Mouse (Mus musculus) macrophage (primary cell): ENCODE results near the gene Atp10b. TPM values are rescaled to one million over a fixed set of nuclear protein-coding genes. Genes with fewer than 3 reads are reported as not detected.

ENCODE experiments used
- H3K27ac ChIP-seq: fragments of 350-480 bp; formaldehyde crosslinking; 2 replicates; pipeline ENCODE4 v1.9.0; 2021
- H3K36me3 ChIP-seq: fragments of 350-480 bp; formaldehyde crosslinking; 2 replicates; pipeline ENCODE4 v1.9.0; 2021; ENCODE audit errors: inconsistent target
- H3K4me3 ChIP-seq: fragments of 350-480 bp; formaldehyde crosslinking; 2 replicates; pipeline ENCODE4 v1.9.0; 2021; ENCODE audit errors: inconsistent target
- H3K79me2 ChIP-seq: fragments of 350-480 bp; formaldehyde crosslinking; 2 replicates; pipeline ENCODE4 v1.9.0; 2021; ENCODE audit errors: inconsistent target
- WGBS: methylation state at CpG from one replicate; pipeline ENCODE4 v1.1.7; 2026; ENCODE audit warnings: inconsistent platforms; ENCODE audit not compliant: missing documents; 5-methylcytosine and 5-hydroxymethylcytosine counted together
- polyA plus RNA-seq: library from polyadenylated mRNA; stranded (reverse); fragments of 250-400 nt; gene quantifications from 3 replicates; pipeline ENCODE4 v1.2.4, GENCODE M21; 2018; ENCODE audit warnings: inconsistent platforms

Gene Atp10b
- polyA plus RNA-seq, 1 experiment from 2014 or later: not detected

DNA sequence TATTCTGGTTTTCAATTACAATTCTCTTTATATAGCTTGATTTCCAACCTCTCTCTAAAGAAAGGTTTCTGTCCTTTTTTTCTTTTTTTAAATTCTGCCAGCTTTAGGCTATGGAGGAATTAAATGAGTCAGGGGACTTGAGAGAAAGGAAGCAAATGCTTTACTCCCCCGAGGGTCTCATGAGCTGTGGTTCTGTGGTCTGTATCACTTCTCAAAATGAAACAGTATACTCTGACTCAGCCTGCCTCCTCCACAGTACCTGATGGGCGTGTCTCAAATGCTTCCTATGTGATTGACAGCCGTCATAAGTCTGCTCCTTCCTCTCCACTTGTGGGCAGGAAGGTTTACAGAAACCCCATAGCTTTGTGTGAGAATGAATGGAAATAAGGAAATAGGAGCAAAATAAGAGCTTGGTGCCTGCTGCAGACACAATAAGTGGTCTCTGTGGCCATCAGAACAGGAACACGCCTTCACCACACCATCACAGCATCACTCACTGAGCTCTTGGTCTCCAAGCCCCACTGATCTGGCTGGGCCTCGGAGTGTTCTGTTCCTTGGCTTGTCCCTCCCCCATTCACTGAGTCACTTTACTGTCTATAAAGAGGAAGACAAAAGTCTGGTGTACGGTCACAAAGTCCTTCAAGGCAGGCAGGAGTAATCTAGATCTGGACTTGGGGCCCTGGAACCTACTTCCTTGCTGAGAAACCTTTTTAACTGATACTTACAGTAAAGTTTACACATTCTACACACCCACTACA is 24.9 kb downstream of the Atp10b start:
- Histone ChIP-seq H3K4me3 (no peak overlapping the region), H3K79me2 (no peaks in the 10 kb centered on the region), H3K36me3 (no peaks in the 10 kb centered on the region), H3K27ac (no peak overlapping the region)
- WGBS: 7% methylated on average over 6 of the region's 6 CpGs

DNA sequence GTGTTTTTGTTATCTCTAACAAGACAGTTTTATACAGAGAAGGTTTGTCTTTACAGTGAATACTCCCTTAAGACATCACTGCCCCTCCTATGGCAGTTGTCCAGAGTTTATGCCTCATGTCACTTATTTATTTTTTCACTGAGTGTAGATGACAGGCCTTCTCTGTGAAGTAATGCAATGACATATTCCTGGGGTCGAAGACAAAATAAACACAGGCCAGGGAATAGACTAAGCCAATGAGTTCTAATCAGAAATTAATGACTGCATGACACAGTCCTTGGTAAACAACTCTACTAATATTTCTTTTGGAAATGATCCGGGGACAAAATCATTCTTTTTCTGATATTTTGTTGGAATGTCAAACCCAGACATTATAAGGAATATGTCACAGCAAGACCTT is 32.7 kb downstream of the Atp10b start:
- Histone ChIP-seq H3K79me2 (no peaks in the 10 kb centered on the region), H3K4me3 (no peak overlapping the region), H3K27ac (no peak overlapping the region), H3K36me3 (no peaks in the 10 kb centered on the region)
- whole genome bisulfite sequencing: 75% methylated on average over 2 of the region's 2 CpGs

DNA sequence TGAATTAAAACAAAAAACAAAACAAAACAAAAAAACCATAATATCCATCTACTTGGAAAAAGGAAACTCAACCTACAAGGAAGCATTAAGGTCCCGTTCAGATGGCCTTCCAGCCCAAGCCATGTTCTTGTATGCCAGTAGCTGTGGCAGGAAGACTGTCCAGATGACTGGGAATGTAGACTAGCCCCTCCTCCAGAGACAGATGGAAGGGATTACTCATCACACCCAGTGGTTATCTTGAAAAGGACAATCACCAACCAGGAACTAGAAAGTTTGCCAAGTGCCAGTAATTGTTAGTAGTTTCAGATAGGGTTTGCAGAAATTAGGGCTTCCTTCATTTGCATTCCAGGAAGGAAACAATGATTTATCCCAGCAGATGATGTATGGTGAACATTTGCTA is 33.1 kb downstream of the Atp10b start:
- no peak overlapping the region for H3K4me3 ChIP-seq
- no peaks in the 10 kb centered on the region for H3K79me2 ChIP-seq
- no peak overlapping the region for H3K27ac ChIP-seq
- H3K36me3 ChIP-seq: no peaks in the 10 kb centered on the region
- WGBS: 56% methylated on average over 1 of the region's 1 CpGs

DNA sequence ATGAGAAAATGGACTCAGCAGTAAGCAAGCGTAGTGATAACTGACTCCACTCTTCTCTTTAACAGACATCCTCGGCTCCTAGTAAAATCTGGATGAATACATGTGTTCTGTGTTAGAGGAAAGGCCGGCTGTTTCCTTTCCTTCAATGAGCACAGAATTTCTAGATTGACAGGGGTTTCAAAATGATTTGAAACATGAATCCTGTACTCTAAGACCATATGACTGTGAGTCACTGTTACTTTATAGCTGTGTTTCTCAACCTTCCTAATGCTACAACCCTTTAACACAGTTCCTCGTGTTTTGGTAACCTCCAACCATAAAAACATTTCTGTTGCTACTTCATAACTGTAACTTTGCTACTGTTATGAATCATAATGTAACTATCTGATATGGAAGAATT is 33.8 kb downstream of the Atp10b start:
- Histone ChIP-seq H3K27ac (no peak overlapping the region), H3K4me3 (no peak overlapping the region), H3K79me2 (no peaks in the 10 kb centered on the region), H3K36me3 (no peaks in the 10 kb centered on the region)
- WGBS: 82% methylated on average over 4 of the region's 4 CpGs

DNA sequence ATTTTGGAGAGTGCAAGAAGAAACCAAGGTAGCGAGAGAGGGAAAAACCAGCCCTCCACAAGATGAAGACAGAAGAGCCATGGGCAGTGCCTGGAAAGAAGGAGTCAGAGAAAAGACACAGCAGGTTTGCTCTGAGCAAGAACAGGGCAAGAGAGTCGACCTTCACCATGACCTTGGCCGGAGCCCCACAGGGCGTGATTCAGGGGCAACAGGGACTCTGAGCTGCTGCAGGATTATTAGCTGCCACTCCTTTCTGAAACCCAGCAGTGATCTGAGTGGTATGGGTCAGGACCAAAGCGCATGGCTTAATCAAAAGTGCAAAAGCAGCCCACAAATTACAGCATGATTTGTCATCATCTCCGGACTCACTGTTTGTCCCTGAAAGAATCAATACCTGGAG is 36.6 kb downstream of the Atp10b start:
- 84% methylated on average over 6 of the region's 6 CpGs for WGBS
- no peaks in the 10 kb centered on the region for H3K79me2 ChIP-seq
- H3K36me3 ChIP-seq: no peaks in the 10 kb centered on the region
- H3K4me3 ChIP-seq: no peak overlapping the region
- no peak overlapping the region for H3K27ac ChIP-seq

DNA sequence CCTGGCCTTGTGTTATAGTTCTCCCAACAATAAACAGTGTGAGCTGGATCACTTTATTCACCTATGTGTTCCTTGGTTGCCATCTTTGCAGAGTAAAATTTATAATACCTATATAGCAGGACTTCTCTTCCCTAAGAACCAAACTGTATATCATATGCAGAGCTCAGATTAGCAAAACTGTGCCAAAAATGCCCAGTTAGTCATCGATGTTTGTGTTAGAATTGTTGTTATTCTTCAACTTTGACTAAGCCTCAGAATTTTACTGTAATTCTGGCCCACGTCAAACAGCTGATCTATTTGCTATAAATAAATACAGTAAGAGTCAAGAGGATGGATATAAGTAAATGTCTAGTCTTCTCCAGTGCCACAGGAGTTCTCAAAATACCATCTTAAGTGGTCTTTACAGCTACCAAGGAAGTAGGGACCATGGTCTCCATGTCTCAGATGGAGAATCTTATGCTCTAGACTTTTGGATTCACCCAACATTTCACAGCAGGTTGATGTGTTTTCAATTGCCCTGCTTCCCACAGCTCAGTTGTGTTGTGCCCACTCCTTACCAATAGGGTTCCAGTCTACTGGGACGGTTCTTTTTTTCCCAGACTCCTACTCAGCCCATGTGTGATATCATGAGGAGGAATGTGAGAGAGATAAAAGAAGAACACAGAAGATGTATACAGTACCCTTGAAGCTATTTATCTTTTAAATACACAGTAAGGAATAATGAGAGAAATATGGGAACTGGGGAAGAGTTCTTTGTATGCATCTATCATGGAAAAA is 40.3 kb downstream of the Atp10b start:
- no peaks in the 10 kb centered on the region for H3K36me3 ChIP-seq
- no peak overlapping the region for H3K27ac ChIP-seq
- no peaks in the 10 kb centered on the region for H3K79me2 ChIP-seq
- no peak overlapping the region for H3K4me3 ChIP-seq
- WGBS: 94% methylated on average over 3 of the region's 3 CpGs

DNA sequence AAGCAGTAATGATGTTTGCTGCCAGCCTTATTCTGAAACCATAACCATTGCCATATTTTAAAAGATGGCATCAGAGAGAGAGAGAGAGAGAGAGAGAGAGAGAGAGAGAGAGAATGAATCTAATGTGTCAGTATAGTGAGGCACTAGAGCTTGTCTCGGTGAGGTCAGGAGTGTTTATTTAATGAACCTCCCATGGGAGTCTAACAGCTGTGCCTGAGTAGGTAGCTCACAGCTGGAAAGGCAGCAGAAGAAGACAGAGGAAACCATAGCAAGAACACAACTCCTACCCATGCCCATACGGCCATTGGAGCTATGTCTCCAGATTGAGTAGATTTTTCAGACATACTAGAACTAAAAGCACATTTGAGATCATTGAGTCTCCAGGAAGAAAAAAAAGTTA is 49.1 kb downstream of the Atp10b start:
- 91% methylated on average over 2 of the region's 2 CpGs for WGBS
- no peaks in the 10 kb centered on the region for H3K79me2 ChIP-seq
- H3K36me3 ChIP-seq: no peaks in the 10 kb centered on the region
- no peak overlapping the region for H3K27ac ChIP-seq
- H3K4me3 ChIP-seq: no peak overlapping the region

DNA sequence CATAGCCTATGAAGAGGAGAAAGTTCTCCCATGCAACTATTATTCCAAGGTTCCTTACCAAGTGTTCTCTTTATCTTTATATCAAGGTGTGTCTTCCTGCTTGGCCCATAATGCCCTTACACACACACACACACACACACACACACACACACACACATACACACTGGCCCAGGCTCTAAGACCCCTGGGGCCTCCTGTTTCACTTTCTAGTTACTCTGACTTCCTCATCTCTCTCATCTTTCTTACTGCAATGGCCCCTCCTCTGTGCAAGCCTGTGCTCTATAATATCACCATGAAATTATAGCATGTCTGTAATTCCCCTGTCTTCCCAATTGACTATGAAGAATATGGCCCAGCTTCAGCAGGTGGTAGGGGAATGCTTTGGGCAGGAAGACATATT is 49.7 kb downstream of the Atp10b start:
- Histone ChIP-seq H3K79me2 (no peaks in the 10 kb centered on the region), H3K27ac (no peak overlapping the region), H3K4me3 (no peak overlapping the region), H3K36me3 (no peaks in the 10 kb centered on the region)

DNA sequence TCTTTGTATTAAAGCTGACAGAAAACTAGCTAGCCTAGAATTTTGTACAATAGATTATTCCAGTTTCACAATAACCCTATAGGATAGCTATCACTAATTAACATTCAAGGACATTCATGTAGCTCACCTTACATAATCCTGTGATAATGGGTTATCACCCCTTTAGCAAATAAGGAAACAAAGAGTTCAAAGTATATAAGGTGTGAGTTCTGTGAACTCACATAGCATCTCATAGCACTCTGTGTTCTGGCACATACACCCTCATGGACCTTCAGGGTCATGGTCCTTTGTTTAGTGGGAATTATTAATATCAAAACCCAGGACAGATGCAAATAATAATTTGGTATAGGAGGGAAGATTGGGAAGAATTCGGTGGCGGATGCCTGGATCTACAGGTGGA is 50.4 kb downstream of the Atp10b start:
- Histone ChIP-seq H3K79me2 (no peaks in the 10 kb centered on the region), H3K27ac (no peak overlapping the region), H3K36me3 (no peaks in the 10 kb centered on the region), H3K4me3 (no peak overlapping the region)
- WGBS: 89% methylated on average over 2 of the region's 2 CpGs

DNA sequence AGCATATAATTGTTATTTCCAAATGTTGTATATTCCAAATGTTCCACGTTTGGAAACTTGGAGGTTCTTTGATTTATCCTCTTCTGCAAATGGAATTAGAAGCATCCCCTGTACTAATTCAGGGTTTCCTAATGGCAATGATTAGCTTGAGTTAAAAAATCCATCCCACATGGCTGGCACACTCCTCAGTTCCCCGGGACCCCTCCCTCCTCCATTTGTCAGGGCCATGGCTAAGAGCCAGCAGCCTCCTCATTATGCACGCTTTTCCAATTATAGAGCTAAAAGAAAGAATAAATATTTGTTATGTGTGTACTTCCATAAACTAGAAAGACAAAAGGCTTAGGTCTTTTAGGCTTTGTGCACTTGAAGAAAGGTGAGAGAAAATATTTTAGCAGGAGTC is 53.9 kb downstream of the Atp10b start:
- Histone ChIP-seq H3K36me3 (no peaks in the 10 kb centered on the region), H3K27ac (no peak overlapping the region), H3K4me3 (no peak overlapping the region), H3K79me2 (no peaks in the 10 kb centered on the region)
- WGBS: 84% methylated on average over 3 of the region's 3 CpGs

DNA sequence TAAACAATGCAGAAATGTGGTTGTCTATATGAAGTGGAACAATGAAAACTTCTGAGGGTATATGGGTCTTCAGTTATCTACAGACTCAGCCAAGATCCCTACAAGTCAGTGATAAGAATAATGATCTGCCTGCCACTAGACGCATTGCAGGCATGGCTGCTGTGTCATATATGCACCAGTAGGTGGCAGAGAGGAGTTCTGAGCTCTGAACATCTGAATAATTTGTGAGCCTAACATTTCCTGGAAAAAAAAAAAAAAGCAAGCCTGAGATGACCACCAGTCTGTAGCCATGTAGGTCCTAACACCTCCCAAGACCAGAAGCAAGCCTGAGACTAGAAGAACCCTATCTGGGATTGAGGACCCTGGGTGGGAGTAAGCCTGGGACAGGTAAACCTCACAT is 63.5 kb downstream of the Atp10b start:
- H3K79me2 ChIP-seq: no peaks in the 10 kb centered on the region
- no peaks in the 10 kb centered on the region for H3K36me3 ChIP-seq
- H3K27ac ChIP-seq: no peak overlapping the region
- 0% methylated on average over 1 of the region's 1 CpGs for WGBS
- H3K4me3 ChIP-seq: no peak overlapping the region

DNA sequence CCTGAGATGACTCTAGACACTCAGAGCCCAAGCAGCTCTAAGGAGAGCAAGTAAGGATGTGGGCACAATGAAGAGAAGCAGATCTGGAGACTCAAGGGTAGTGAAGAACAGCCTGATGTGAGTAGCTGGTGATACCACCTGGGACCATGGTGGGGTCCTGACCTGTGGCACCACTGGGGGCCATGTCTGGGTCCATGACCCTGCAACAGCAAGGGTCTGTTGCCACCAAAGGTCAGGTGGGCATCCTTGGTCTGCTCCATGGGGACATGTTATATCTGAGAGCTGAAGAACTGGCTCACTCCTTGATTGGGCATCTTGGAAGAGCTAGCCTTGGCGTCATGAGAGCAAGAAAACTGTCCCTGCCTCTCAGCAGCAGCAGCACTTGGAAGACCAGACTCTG is 64.1 kb downstream of the Atp10b start:
- no peaks in the 10 kb centered on the region for H3K79me2 ChIP-seq
- 90% methylated on average over 1 of the region's 1 CpGs for WGBS

DNA sequence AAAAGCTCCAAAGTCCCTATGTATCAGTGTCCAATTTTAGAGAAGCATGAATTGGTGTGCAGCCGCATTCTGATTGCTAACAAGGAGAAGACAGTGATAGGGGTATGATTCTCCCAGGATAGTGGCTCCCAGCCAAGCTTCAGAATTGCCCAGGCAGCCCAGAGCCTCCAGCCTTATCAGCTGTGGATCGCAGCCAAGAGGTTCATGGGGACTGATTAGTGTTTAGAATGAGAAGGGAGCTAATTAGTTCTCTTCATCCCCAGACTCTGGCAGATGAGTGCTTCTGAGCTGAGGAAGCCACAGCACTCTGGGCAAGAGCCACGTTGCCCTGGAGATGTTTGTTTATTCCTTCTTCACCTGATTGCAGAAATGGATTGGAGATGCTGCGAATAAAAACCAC is 67.3 kb downstream of the Atp10b start:
- Histone ChIP-seq H3K4me3 (no peak overlapping the region), H3K27ac (no peak overlapping the region), H3K36me3 (no peaks in the 10 kb centered on the region), H3K79me2 (no peaks in the 10 kb centered on the region)
- WGBS: 49% methylated on average over 4 of the region's 4 CpGs

More for the DNA sequence above, 64.1 kb downstream of the Atp10b start:
- Histone ChIP-seq H3K4me3 (no peak overlapping the region), H3K27ac (no peak overlapping the region), H3K36me3 (no peaks in the 10 kb centered on the region)

DNA sequence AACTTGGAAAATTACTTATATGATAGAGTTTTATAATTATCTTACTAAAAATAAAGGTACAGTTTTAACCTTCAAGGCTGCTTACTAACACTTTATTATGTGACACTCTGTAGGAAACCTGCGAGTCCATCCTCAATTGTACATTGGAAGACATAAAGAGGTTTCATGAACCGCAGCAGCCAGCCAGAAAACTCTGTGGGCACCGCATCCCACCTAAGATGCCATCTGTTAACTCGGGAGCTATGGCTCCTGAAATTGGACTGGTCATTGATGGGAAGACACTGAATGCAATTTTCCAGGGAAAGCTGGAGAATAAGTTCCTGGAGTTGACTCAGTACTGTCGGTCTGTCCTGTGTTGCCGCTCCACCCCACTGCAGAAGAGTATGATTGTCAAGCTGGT is 80.6 kb downstream of the Atp10b start:
- WGBS: 91% methylated on average over 6 of the region's 6 CpGs
- Histone ChIP-seq H3K4me3 (no peak overlapping the region), H3K36me3 (no peaks in the 10 kb centered on the region), H3K79me2 (no peaks in the 10 kb centered on the region), H3K27ac (no peak overlapping the region)

DNA sequence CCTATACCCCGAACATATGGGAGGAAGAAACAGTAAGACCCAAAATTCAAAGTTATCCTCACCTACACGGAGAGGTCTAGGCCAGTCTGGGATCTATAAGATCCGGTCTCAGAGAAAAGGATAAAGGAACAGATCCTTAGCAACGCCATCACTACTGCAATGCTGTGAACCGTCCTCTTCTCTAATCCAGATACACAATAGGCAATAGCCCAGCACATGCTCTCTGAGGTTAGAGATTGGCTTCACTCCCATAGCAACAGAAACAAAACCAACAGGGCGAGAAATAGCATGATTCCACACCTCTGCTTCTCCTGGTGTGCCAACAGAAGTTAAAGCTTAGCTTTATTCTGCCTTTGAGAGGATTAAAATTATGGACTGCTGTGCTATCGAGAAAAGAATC is 82.4 kb downstream of the Atp10b start:
- Histone ChIP-seq H3K36me3 (no peaks in the 10 kb centered on the region), H3K27ac (no peak overlapping the region), H3K4me3 (no peak overlapping the region), H3K79me2 (no peaks in the 10 kb centered on the region)
- WGBS: 78% methylated on average over 7 of the region's 7 CpGs
